Mouse (Mus musculus) megakaryocyte, embryonic 14.5 days (primary cell): ENCODE results near the gene Ust. TPM values are rescaled to one million over a fixed set of nuclear protein-coding genes. Genes with fewer than 3 reads are reported as not detected.
A peak's percentile ranks its signal among the peaks of the same experiment; 100 is the strongest.

Experiments used
- H3K27me3 ChIP-seq: replicated peaks from 2 replicates; pipeline ENCODE3; 2012; ENCODE audit warnings: inconsistent platforms
- H3K36me3 ChIP-seq: replicated peaks from 2 replicates; pipeline ENCODE3; 2012; ENCODE audit warnings: low read length, inconsistent platforms, mixed read lengths
- H3K4me1 ChIP-seq: 2 replicates; pipeline ENCODE4 v1.6.1; 2012; ENCODE audit warnings: inconsistent platforms
- H3K4me3 ChIP-seq: replicated peaks from 2 replicates; pipeline ENCODE3; 2012; ENCODE audit warnings: moderate library complexity, mild to moderate bottlenecking, inconsistent platforms
- H3K9me3 ChIP-seq: 2 replicates; pipeline ENCODE4 v1.6.1; 2012; ENCODE audit warnings: inconsistent platforms
- FLI1 ChIP-seq: IDR thresholded peaks from 2 replicates; pipeline ENCODE4 v1.6.1; 2012; ENCODE audit warnings: low read length, inconsistent platforms, mixed read lengths
- GATA1 ChIP-seq: IDR thresholded peaks from 3 replicates; pipeline ENCODE4 v1.6.1; 2012; ENCODE audit warnings: mixed read lengths, low read length, inconsistent platforms, borderline replicate concordance
- polyA plus RNA-seq: library from polyadenylated mRNA; stranded (reverse); fragments of >175 nt; gene quantifications from 2 replicates; pipeline ENCODE4 v1.2.3, GENCODE M21; 2012; ENCODE audit warnings: low replicate concordance; ENCODE audit not compliant: insufficient read depth

Ust gene
- polyA plus RNA-seq, 1 experiment: not detected

DNA sequence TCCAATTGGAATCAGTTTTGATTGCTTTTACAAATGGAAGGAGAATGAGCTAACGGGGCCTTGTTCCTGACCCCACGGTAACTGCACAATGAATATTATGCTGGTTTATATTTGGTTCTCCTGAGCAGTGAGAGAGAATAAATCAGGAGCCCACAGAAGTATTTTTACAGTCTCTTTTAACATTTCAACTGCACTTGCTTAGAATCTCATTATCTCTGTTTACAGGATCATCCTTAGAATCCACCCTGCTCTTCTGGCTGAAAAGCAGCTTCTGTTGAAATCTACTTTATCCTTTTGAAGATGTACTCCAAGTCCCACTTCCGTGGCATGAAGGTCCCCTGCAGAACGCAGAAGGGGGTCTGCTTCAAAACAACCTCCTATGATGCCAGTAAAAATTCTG lies 71.7 kb downstream of the Ust start:
- Histone ChIP-seq H3K27me3 (no peaks in the 10 kb centered on the region), H3K4me1 (no peaks in the 10 kb centered on the region), H3K4me3 (no peak overlapping the region), H3K36me3 (no peaks in the 10 kb centered on the region), H3K9me3 (peaks cover under 1% of the 10 kb centered on the region)
- no peak for TF ChIP-seq GATA1
- TF ChIP-seq FLI1: no peak

DNA sequence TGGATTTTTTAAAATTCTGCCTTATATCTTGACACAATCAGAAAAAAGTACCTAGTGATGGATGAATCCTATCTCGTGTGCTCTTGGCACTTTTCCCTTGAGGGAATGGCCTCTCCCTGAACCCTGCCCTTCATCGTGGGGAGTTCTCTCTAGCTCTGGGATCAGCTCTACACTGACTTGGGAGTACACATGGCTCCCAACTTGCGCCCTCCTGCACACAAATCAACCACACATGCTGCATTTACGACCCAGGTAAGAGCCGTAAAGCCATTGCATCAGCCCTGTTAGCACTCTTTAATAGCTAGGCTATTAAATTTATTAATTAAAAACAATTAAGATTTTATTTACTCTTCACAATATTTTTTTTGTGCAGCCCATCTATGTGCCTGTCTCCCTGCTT lies 74.6 kb downstream of the Ust start:
- H3K9me3 ChIP-seq: peaks cover 4% of the 10 kb centered on the region; the same call in 1 of the 2 replicates
- no peak overlapping the region for H3K4me3 ChIP-seq
- no peaks in the 10 kb centered on the region for H3K36me3 ChIP-seq
- TF ChIP-seq GATA1 (no peak), FLI1 (no peak)
- no peaks in the 10 kb centered on the region for H3K27me3 ChIP-seq
- no peaks in the 10 kb centered on the region for H3K4me1 ChIP-seq

DNA sequence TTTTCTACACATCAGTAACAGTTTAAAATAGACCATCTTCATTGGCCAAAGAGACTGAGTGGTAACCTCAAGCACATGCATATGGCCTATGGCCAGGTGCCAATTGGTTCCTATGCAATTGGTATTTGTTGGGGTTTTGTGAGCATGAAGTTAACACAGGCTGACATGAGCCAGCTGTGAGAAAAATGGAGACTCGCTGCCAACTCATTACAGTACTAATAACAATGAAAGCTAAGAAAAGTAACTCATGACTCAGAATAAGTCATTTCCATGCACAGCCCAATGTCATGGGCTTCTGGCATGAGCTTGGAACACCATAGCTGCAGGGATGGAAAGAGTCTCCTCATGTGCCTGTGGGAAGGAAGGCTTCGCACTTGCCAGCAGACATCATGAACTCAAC lies 86.8 kb downstream of the Ust start:
- Histone ChIP-seq H3K4me3 (no peak overlapping the region), H3K4me1 (no peaks in the 10 kb centered on the region), H3K36me3 (no peaks in the 10 kb centered on the region), H3K27me3 (no peaks in the 10 kb centered on the region), H3K9me3 (no peaks in the 10 kb centered on the region)
- no peak for TF ChIP-seq GATA1
- no peak for TF ChIP-seq FLI1

DNA sequence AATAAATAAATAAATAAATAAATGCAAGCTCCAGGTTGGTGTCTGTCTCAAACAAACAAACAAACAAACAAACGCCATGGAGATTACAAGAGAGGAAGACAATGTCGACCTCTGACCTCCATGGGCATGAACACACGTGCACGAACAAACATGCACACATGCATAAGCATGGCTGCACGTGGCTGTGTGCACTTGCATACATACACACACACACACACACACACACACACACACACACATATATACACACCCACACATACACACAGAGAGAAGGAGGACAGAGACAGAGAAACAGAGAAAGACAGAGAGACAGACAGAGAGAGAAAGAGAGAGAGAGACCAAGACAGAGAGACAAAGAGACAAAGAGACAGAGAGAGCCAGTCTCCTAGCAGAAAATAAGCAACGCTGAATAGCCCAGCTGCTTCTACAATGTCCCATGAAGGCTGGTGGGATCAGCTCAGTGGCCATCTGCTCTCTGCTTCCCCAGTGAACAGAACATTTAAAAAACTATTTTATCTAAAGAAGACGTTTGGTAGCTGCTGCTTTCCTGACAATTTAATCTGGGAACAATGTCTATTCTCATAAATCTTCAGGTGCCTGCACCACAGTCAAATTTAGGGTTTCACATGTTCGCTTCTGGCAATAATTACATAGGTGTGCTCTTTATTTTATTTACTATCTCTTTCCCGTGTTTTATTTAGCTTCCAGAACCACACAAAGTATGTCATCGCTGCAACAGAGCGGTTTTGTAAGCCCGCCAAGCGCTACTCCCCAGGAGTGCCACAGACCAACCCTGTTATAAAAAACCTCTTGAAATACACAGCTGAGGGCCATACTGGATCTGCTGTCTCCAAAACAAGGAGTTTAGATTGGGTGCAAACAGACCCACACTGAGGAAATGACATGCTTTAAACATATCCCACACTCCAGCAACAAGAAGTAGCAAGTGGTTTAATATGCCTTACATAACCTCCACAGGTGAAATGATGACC lies 89.5 kb downstream of the Ust start:
- Histone ChIP-seq H3K9me3 (no peaks in the 10 kb centered on the region), H3K4me3 (no peak overlapping the region), H3K36me3 (no peaks in the 10 kb centered on the region), H3K27me3 (no peaks in the 10 kb centered on the region), H3K4me1 (no peaks in the 10 kb centered on the region)
- TF ChIP-seq GATA1 (no peak), FLI1 (no peak)

DNA sequence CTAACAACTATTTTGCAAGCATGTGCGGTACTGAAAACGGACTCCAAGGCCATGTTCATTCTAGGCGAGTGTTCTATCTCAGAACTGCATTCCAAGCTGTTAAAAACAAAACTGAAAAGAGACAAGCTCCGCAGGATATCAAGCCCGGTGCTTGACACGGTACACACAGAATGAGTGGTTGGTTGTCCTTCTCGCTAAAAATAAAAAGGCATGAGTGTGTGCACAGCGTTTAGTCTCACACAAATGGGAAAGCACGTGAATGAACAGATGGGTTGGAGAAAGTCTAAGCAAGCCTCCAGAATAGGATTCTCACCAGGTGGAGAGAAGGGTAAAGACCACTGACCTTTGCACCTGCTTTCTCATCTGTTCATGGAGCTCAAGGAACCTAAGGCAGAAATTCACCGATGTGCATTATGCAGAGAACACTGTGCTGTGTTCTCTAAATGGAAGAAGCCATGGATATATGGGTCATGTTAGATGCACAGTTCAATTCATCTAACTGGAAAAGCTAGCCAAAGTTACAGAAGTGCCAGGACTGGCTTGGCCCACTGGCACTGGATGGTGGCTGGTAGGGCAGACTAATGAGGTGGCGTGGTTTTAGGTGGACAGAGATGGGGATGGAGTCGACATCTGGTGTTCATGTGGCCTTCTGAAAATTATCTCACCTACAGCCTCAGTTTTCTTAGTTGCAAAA lies 90.8 kb downstream of the Ust start:
- Histone ChIP-seq H3K4me1 (no peaks in the 10 kb centered on the region), H3K9me3 (no peaks in the 10 kb centered on the region), H3K27me3 (no peaks in the 10 kb centered on the region), H3K4me3 (no peak overlapping the region), H3K36me3 (no peaks in the 10 kb centered on the region)
- TF ChIP-seq GATA1 (no peak), FLI1 (no peak)

DNA sequence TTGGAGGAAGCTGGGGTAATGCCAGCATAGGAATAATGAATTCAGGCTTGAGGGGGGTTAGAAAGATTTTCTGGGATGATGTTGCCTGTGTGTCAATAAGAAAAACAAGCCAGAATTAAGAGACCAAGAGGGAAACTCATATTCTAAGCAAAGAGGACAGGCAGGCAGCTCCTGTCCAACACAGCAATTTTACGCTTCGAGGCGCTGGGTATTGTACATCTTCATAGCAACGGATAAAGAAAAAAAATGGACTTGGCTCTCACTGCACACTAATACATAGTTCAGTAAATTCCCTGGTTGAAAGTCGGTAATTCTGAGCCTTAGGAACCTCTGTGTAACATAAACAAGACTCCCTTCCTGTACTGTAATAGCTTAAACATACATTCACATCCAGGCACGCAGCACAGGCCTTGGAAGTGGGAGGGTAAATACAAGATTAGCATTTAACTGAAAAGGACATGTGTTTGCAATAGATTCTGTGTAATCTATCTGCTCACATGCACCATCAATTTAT lies 99.1 kb downstream of the Ust start:
- no peaks in the 10 kb centered on the region for H3K27me3 ChIP-seq
- 0 out of 2 replicates have a peak, but pooled peaks cover 4% of the 10 kb centered on the region for H3K9me3 ChIP-seq
- TF ChIP-seq GATA1: no peak
- TF ChIP-seq FLI1: no peak
- H3K4me1 ChIP-seq: no peaks in the 10 kb centered on the region
- H3K4me3 ChIP-seq: no peak overlapping the region
- no peaks in the 10 kb centered on the region for H3K36me3 ChIP-seq

DNA sequence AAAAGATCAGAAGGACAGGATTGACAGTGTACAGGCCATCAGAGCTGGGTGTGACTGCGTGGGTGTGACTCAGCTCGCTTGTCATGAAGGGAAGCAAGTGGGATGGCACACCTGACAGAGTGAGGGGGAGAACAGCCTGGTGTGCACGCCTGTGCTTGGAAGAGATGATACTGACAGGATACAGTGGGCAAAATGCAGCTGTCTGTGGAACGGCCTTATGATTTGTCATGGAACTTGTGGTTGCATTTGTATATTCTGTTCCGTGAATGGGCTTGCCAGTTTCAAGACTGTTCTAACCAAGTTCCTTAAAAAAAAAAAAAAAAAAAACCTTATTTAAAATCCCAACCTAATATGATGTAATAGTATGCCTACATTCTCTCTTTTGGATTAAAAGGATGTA lies 103.2 kb downstream of the Ust start:
- Histone ChIP-seq H3K36me3 (no peaks in the 10 kb centered on the region), H3K9me3 (0 out of 2 replicates have a peak, but pooled peaks cover 4% of the 10 kb centered on the region), H3K4me3 (peak overlapping the region; percentile 21), H3K27me3 (no peaks in the 10 kb centered on the region), H3K4me1 (no peaks in the 10 kb centered on the region)
- TF ChIP-seq GATA1: no peak
- no peak for TF ChIP-seq FLI1

DNA sequence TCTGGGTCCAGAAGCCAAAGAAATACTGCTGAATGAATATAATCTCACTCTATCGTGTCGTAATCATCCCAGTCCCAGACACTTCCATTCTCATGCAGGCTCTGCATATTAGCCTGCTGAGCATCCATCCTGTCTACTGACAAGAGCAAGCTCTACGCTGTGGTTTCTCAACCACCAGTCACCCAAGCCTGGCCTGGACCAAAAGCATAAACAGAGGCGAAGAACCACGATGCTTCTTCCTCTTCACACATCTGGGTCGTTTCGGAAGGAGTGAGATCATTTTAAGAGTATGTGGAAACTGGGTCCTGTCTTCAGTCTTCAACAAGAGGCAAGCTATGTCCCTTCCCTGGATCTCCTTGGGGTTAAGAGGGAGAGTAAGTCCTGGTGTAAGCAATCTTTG lies 103.6 kb downstream of the Ust start:
- H3K27me3 ChIP-seq: no peaks in the 10 kb centered on the region
- TF ChIP-seq FLI1 (no peak), GATA1 (no peak)
- H3K36me3 ChIP-seq: no peaks in the 10 kb centered on the region
- H3K9me3 ChIP-seq: 0 out of 2 replicates have a peak, but pooled peaks cover 4% of the 10 kb centered on the region
- H3K4me3 ChIP-seq: no peak overlapping the region
- no peaks in the 10 kb centered on the region for H3K4me1 ChIP-seq

DNA sequence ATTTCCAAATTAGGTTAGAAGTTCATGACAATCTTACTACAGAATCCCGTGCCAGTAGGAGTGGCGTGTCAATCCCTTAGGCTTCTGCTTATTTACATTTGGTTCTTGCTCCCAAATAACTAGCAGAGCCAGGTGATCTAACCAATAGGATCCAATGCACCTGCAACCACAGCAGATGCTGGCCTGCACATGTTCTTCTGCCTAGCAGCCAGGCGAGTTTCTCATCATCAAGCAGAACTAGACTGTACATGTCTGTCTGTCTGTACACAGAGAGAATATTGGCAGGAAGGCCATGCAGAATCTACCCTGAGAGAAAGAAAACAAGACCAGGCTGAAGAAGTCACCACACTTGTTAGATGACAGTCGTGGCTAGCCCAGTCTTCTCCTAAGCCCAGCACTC lies 113.5 kb downstream of the Ust start:
- TF ChIP-seq FLI1 (no peak), GATA1 (no peak)
- no peaks in the 10 kb centered on the region for H3K4me1 ChIP-seq
- no peaks in the 10 kb centered on the region for H3K27me3 ChIP-seq

DNA sequence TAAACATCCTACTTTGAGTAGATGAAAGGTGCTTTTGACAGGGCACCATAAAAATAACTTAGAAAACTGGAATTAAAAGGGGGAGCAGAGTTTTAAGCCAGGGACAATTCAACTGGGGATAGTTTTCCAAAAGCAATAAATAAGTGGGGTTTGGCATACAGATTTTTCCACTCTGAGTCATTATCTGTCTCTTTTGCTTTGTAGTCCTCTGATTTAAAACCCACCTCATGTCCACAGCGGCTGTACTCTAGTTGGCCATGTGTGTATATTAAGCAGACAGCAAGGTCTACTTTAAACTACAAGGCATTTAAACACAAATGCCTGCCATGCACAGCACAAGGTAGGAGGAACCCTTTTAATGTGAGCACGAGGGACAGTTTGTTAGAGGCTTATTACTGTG lies 126.4 kb downstream of the Ust start:
- no peak for TF ChIP-seq FLI1
- TF ChIP-seq GATA1: no peak
- H3K4me1 ChIP-seq: no peaks in the 10 kb centered on the region
- no peak overlapping the region for H3K4me3 ChIP-seq
- H3K36me3 ChIP-seq: no peaks in the 10 kb centered on the region
- H3K27me3 ChIP-seq: no peaks in the 10 kb centered on the region
- peaks cover 3% of the 10 kb centered on the region; the same call in 1 of the 2 replicates for H3K9me3 ChIP-seq

More for the DNA sequence above, 113.5 kb downstream of the Ust start:
- Histone ChIP-seq H3K9me3 (0 out of 2 replicates have a peak, but pooled peaks cover 2% of the 10 kb centered on the region), H3K4me3 (no peak overlapping the region), H3K36me3 (no peaks in the 10 kb centered on the region)
